Mouse (Mus musculus) adrenal gland, adult 8-10 months (tissue): ENCODE measurements around the gene Kctd13. TPM values are rescaled to one million over a fixed set of nuclear protein-coding genes. Genes with fewer than 3 reads are reported as not detected.

Experiments used
- DNase-seq: peaks from one replicate; pipeline ENCODE4 v3.0.0; 2022
- total RNA-seq, 4 experiments: library from RNA; stranded (reverse); gene quantifications; 2 replicates each; pipeline ENCODE4 v1.2.4; 2022

The Kctd13 gene
- total RNA-seq, 4 experiments from 2014 or later = 20.9 to 35.2 (median 33.6) TPM

GRCm38 (mm10) chr7:126984667-126985444, 56.2 kb downstream of the Kctd13 start:
- DNase-seq = no peak

- no peak for DNase-seq
Measured at GRCm38 (mm10) chr7:126986319-126986718, 57.6 kb downstream of the Kctd13 start.

GRCm38 (mm10) chr7:126988816-126989215, 60.1 kb downstream of the Kctd13 start:
- DNase-seq = no peak

Other genes with a start within 250 kb of the Kctd13 start
- gene Bola2, start 233.5 kb upstream of the Kctd13 start, total RNA-seq = 100 to 1,000 TPM in 1 of 4 experiments, 10 to 100 TPM in 3; 78.0 to 116 (median 95.6) TPM
- gene Slx1b, start 233.1 kb upstream of the Kctd13 start, total RNA-seq = 10 to 100 TPM; 14.7 to 21.1 (median 18.2) TPM
- gene Coro1a, start 221.1 kb upstream of the Kctd13 start, total RNA-seq = 10 to 100 TPM; 21.0 to 28.2 (median 25.0) TPM
- gene Mapk3, start 169.3 kb upstream of the Kctd13 start, total RNA-seq = 100 to 1,000 TPM; 117 to 195 (median 156) TPM
- 1 to 10 TPM; 1.8 to 9.2 (median 5.6) TPM for gene Gdpd3, start 162.5 kb upstream of the Kctd13 start, total RNA-seq
- 100 to 1,000 TPM; 114 to 148 (median 125) TPM for gene Ypel3, start 151.9 kb upstream of the Kctd13 start, total RNA-seq
- gene Tbx6, start 147.4 kb upstream of the Kctd13 start, total RNA-seq = under 1 TPM in 3 of 4 experiments, not detected in 1; 0.35 to 0.74 (median 0.56) TPM
- 100 to 1,000 TPM in 1 of 4 experiments, 10 to 100 TPM in 3; 85.9 to 100 (median 94.9) TPM for gene Ppp4c, start 136.4 kb upstream of the Kctd13 start, total RNA-seq
- 10 to 100 TPM in 3 of 4 experiments, 1 to 10 TPM in 1; 9.4 to 16.7 (median 13.8) TPM for gene Fam57b, start 131.2 kb upstream of the Kctd13 start, total RNA-seq
- not detected for gene 4930451I11Rik, start 97.2 kb upstream of the Kctd13 start, total RNA-seq
- 1 to 10 TPM in 2 of 4 experiments, under 1 TPM in 2; 0.15 to 1.4 (median 1.1) TPM for gene Doc2a, start 81.5 kb upstream of the Kctd13 start, total RNA-seq
- 10 to 100 TPM in 3 of 4 experiments, 1 to 10 TPM in 1; 8.7 to 21.8 (median 15.2) TPM for gene Hirip3, start 66.9 kb upstream of the Kctd13 start, total RNA-seq
- 10 to 100 TPM; 42.7 to 56.2 (median 48.0) TPM for gene Ino80e, start 66.5 kb upstream of the Kctd13 start, total RNA-seq
- 100 to 1,000 TPM in 2 of 4 experiments, 10 to 100 TPM in 2; 68.1 to 117 (median 94.5) TPM for gene Taok2, start 44.2 kb upstream of the Kctd13 start, total RNA-seq
- gene Tmem219, start 6.0 kb upstream of the Kctd13 start, total RNA-seq = 10 to 100 TPM; 29.4 to 48.6 (median 37.2) TPM
- 1 to 10 TPM; 1.7 to 5.0 (median 3.7) TPM for gene Asphd1, start 20.7 kb downstream of the Kctd13 start, total RNA-seq
- gene Sez6l2, start 21.7 kb downstream of the Kctd13 start, total RNA-seq = 100 to 1,000 TPM in 3 of 4 experiments, 10 to 100 TPM in 1; 94.1 to 133 (median 117) TPM
- 100 to 1,000 TPM in 3 of 4 experiments, 10 to 100 TPM in 1; 99.2 to 107 (median 103) TPM for gene Cdipt, start 47.0 kb downstream of the Kctd13 start, total RNA-seq
- 1 to 10 TPM in 1 of 4 experiments, under 1 TPM in 3; 0.46 to 1.8 (median 0.71) TPM for gene Cdiptos, start 47.2 kb downstream of the Kctd13 start, total RNA-seq
- 100 to 1,000 TPM; 117 to 186 (median 125) TPM for gene Mvp, start 85.7 kb downstream of the Kctd13 start, total RNA-seq
- 1 to 10 TPM in 1 of 4 experiments, not detected in 3; 1.5 TPM for gene Pagr1b, start 87.6 kb downstream of the Kctd13 start, total RNA-seq
- 10 to 100 TPM in 3 of 4 experiments, 1 to 10 TPM in 1; 7.5 to 36.1 (median 14.3) TPM for gene Pagr1a, start 88.5 kb downstream of the Kctd13 start, total RNA-seq
- gene Gm42742, start 92.2 kb downstream of the Kctd13 start, total RNA-seq = 10 to 100 TPM in 3 of 4 experiments, 1 to 10 TPM in 1; 5.5 to 40.3 (median 28.9) TPM
- gene Prrt2, start 92.3 kb downstream of the Kctd13 start, total RNA-seq = 1 to 10 TPM; 2.4 to 8.7 (median 6.4) TPM
- 100 to 1,000 TPM in 3 of 4 experiments, 10 to 100 TPM in 1; 99.9 to 123 (median 111) TPM for gene Maz, start 98.2 kb downstream of the Kctd13 start, total RNA-seq
- 1 to 10 TPM; 1.5 to 3.6 (median 1.8) TPM for gene Kif22, start 113.6 kb downstream of the Kctd13 start, total RNA-seq
- not detected for gene Zg16, start 158.4 kb downstream of the Kctd13 start, total RNA-seq
- 1 to 10 TPM; 1.4 to 1.8 (median 1.5) TPM for gene AI467606, start 162.5 kb downstream of the Kctd13 start, total RNA-seq
- under 1 TPM; 0.12 to 0.83 (median 0.31) TPM for gene Qprt, start 193.3 kb downstream of the Kctd13 start, total RNA-seq
- 1 to 10 TPM; 1.2 to 2.0 (median 1.7) TPM for gene Spn, start 208.9 kb downstream of the Kctd13 start, total RNA-seq